Mouse (Mus musculus) megakaryocyte, embryonic 14.5 days (primary cell): Measurements from ENCODE around the gene Grcc10. TPM values are rescaled to one million over a fixed set of nuclear protein-coding genes. Genes with fewer than 3 reads are reported as not detected.

Experiments
- H3K27me3 ChIP-seq: replicated peaks from 2 replicates; pipeline ENCODE3; 2012; ENCODE audit warnings: inconsistent platforms
- H3K36me3 ChIP-seq: replicated peaks from 2 replicates; pipeline ENCODE3; 2012; ENCODE audit warnings: low read length, inconsistent platforms, mixed read lengths
- H3K4me1 ChIP-seq: 2 replicates; pipeline ENCODE4 v1.6.1; 2012; ENCODE audit warnings: inconsistent platforms
- H3K4me3 ChIP-seq: replicated peaks from 2 replicates; pipeline ENCODE3; 2012; ENCODE audit warnings: moderate library complexity, mild to moderate bottlenecking, inconsistent platforms
- H3K9me3 ChIP-seq: 2 replicates; pipeline ENCODE4 v1.6.1; 2012; ENCODE audit warnings: inconsistent platforms
- FLI1 ChIP-seq: IDR thresholded peaks from 2 replicates; pipeline ENCODE4 v1.6.1; 2012; ENCODE audit warnings: low read length, inconsistent platforms, mixed read lengths
- GATA1 ChIP-seq: IDR thresholded peaks from 3 replicates; pipeline ENCODE4 v1.6.1; 2012; ENCODE audit warnings: mixed read lengths, low read length, inconsistent platforms, borderline replicate concordance
- polyA plus RNA-seq: library from polyadenylated mRNA; stranded (reverse); fragments of >175 nt; gene quantifications from 2 replicates; pipeline ENCODE4 v1.2.3, GENCODE M21; 2012; ENCODE audit warnings: low replicate concordance; ENCODE audit not compliant: insufficient read depth

The Grcc10 gene
- polyA plus RNA-seq, 1 experiment: 65.2 TPM

GRCm38 (mm10) chr6:124732476-124733370 lies 8.5 kb downstream of the Grcc10 start:
- Histone ChIP-seq H3K9me3 (no peaks in the 10 kb centered on the region), H3K4me1 (peaks cover 81% of the 10 kb centered on the region), H3K27me3 (no peaks in the 10 kb centered on the region), H3K4me3 (peak overlapping the region; percentile 90), H3K36me3 (peaks cover 35% of the 10 kb centered on the region)
- TF ChIP-seq GATA1: no peak

GRCm38 (mm10) chr6:124731038-124731437 lies 10.1 kb downstream of the Grcc10 start:
- no peaks in the 10 kb centered on the region for H3K27me3 ChIP-seq

GRCm38 (mm10) chr6:124729850-124730705 lies 11.1 kb downstream of the Grcc10 start:
- Histone ChIP-seq H3K9me3 (no peaks in the 10 kb centered on the region), H3K4me3 (peak overlapping the region; percentile 86), H3K36me3 (peaks cover 56% of the 10 kb centered on the region), H3K4me1 (peaks cover 87% of the 10 kb centered on the region), H3K27me3 (no peaks in the 10 kb centered on the region)
- TF ChIP-seq FLI1 (no peak), GATA1 (no peak)

More at GRCm38 (mm10) chr6:124731038-124731437, 10.1 kb downstream of the Grcc10 start:
- no peak for TF ChIP-seq GATA1
- no peak for TF ChIP-seq FLI1
- no peaks in the 10 kb centered on the region for H3K9me3 ChIP-seq
- H3K4me3 ChIP-seq: peak overlapping the region; percentile 90
- peaks cover 77% of the 10 kb centered on the region for H3K4me1 ChIP-seq
- H3K36me3 ChIP-seq: peaks cover 47% of the 10 kb centered on the region

GRCm38 (mm10) chr6:124728621-124729020 lies 12.6 kb downstream of the Grcc10 start:
- Histone ChIP-seq H3K36me3 (peaks cover 70% of the 10 kb centered on the region), H3K9me3 (no peaks in the 10 kb centered on the region), H3K27me3 (no peaks in the 10 kb centered on the region), H3K4me3 (no peak overlapping the region), H3K4me1 (peaks cover 90% of the 10 kb centered on the region)
- TF ChIP-seq GATA1: no peak
- TF ChIP-seq FLI1: no peak

- peaks cover 82% of the 10 kb centered on the region for H3K4me1 ChIP-seq
- H3K4me3 ChIP-seq: peak overlapping the region; percentile 57
These were observed 16.7 kb downstream of the Grcc10 start for GRCm38 (mm10) chr6:124724472-124724871.

GRCm38 (mm10) chr6:124723541-124723940 lies 17.6 kb downstream of the Grcc10 start:
- TF ChIP-seq GATA1: no peak
- no peak for TF ChIP-seq FLI1
- Histone ChIP-seq H3K9me3 (no peaks in the 10 kb centered on the region), H3K4me1 (peaks cover 82% of the 10 kb centered on the region), H3K36me3 (peaks cover 84% of the 10 kb centered on the region), H3K4me3 (no peak overlapping the region), H3K27me3 (no peaks in the 10 kb centered on the region)

More at GRCm38 (mm10) chr6:124724472-124724871, 16.7 kb downstream of the Grcc10 start:
- no peaks in the 10 kb centered on the region for H3K9me3 ChIP-seq
- no peaks in the 10 kb centered on the region for H3K27me3 ChIP-seq
- TF ChIP-seq GATA1 (no peak), FLI1 (no peak)
- H3K36me3 ChIP-seq: peaks cover 86% of the 10 kb centered on the region

- peaks cover 81% of the 10 kb centered on the region for H3K36me3 ChIP-seq
- no peaks in the 10 kb centered on the region for H3K27me3 ChIP-seq
These were observed 18.2 kb downstream of the Grcc10 start for GRCm38 (mm10) chr6:124722876-124723473.

GRCm38 (mm10) chr6:124720904-124721303 lies 20.3 kb downstream of the Grcc10 start:
- H3K4me1 ChIP-seq: peaks cover 82% of the 10 kb centered on the region

More at GRCm38 (mm10) chr6:124722876-124723473, 18.2 kb downstream of the Grcc10 start:
- H3K4me3 ChIP-seq: no peak overlapping the region
- peaks cover 79% of the 10 kb centered on the region for H3K4me1 ChIP-seq
- TF ChIP-seq FLI1 (no peak), GATA1 (no peak)
- H3K9me3 ChIP-seq: no peaks in the 10 kb centered on the region

GRCm38 (mm10) chr6:124719354-124719978 lies 21.7 kb downstream of the Grcc10 start:
- Histone ChIP-seq H3K9me3 (no peaks in the 10 kb centered on the region), H3K36me3 (peaks cover 84% of the 10 kb centered on the region), H3K4me1 (peaks cover 79% of the 10 kb centered on the region), H3K4me3 (no peak overlapping the region), H3K27me3 (no peaks in the 10 kb centered on the region)
- TF ChIP-seq GATA1: no peak

More at GRCm38 (mm10) chr6:124720904-124721303, 20.3 kb downstream of the Grcc10 start:
- TF ChIP-seq FLI1: no peak
- TF ChIP-seq GATA1: no peak
- no peak overlapping the region for H3K4me3 ChIP-seq
- H3K27me3 ChIP-seq: no peaks in the 10 kb centered on the region
- no peaks in the 10 kb centered on the region for H3K9me3 ChIP-seq
- H3K36me3 ChIP-seq: peaks cover 84% of the 10 kb centered on the region
